Mouse (Mus musculus) testis, adult 2 months (tissue): ENCODE data around the gene Ctf1.

Experiments used
- CTCF ChIP-seq: fragments of 200-500 bp; IDR thresholded peaks from 2 replicates; pipeline ENCODE4 v1.5.1; 2012; ENCODE audit warnings: low read depth, mild to moderate bottlenecking, inconsistent platforms, low read length, moderate library complexity; ENCODE audit not compliant: control insufficient read depth, insufficient read depth, insufficient replicate concordance
- POLR2A ChIP-seq: fragments of 200-500 bp; IDR thresholded peaks from 2 replicates; pipeline ENCODE4 v1.6.1; 2012; ENCODE audit warnings: low read depth, mild to moderate bottlenecking, inconsistent platforms, low read length, moderate library complexity; ENCODE audit not compliant: control insufficient read depth

GRCm38 (mm10) chr7:127689626-127690280, 22.8 kb upstream of the Ctf1 start:
- TF ChIP-seq POLR2A, result no peak
- no peak for TF ChIP-seq CTCF
